Mouse (Mus musculus): Measurements from ENCODE around the gene Ces3b. TPM values are rescaled to one million over a fixed set of nuclear protein-coding genes. Genes with fewer than 3 reads are reported as not detected.

Ces3b gene
- total RNA-seq, 1 experiment from 2014 or later: 1.5 TPM

Other genes with a start within 250 kb of the Ces3b start
- not detected in 2 replicates for gene Ces2c, start 236.7 kb upstream of the Ces3b start, total RNA-seq (2021)
- 3.1 and 12.0 TPM in 2 replicates for gene Ces2e, start 157.5 kb upstream of the Ces3b start, total RNA-seq (2021)
- gene Ces2f, start 136.4 kb upstream of the Ces3b start, total RNA-seq (2021): not detected in 2 replicates
- gene Ces2g, start 122.0 kb upstream of the Ces3b start, total RNA-seq (2021): 3.5 and 8.3 TPM in 2 replicates
- 0.15 and 2.7 TPM in 2 replicates for gene Ces2h, start 82.9 kb upstream of the Ces3b start, total RNA-seq (2021)
- gene Ces3a, start 35.2 kb upstream of the Ces3b start, total RNA-seq (2021): 3.1 and 78.7 TPM in 2 replicates
- not detected in 2 replicates for gene Ces4a, start 48.0 kb downstream of the Ces3b start, total RNA-seq (2021)
- gene Cbfb, start 86.9 kb downstream of the Ces3b start, total RNA-seq (2021): 58.4 and 60.1 TPM in 2 replicates
- 34.9 and 38.7 TPM in 2 replicates for gene D230025D16Rik, start 141.4 kb downstream of the Ces3b start, total RNA-seq (2021)
- gene B3gnt9, start 171.4 kb downstream of the Ces3b start, total RNA-seq (2021): 3.6 and 5.0 TPM in 2 replicates
- 12.7 and 15.9 TPM in 2 replicates for gene Tradd, start 180.9 kb downstream of the Ces3b start, total RNA-seq (2021)
- gene Fbxl8, start 180.9 kb downstream of the Ces3b start, total RNA-seq (2021): 3.3 and 5.0 TPM in 2 replicates
- 0.41 and 0.70 TPM in 2 replicates for gene Hsf4, start 186.0 kb downstream of the Ces3b start, total RNA-seq (2021)
- gene Nol3, start 192.4 kb downstream of the Ces3b start, total RNA-seq (2021): 11.5 and 13.4 TPM in 2 replicates
- 2.6 and 4.6 TPM in 2 replicates for gene 4931428F04Rik, start 206.1 kb downstream of the Ces3b start, total RNA-seq (2021)
- 16.0 and 20.2 TPM in 2 replicates for gene Exoc3l, start 212.3 kb downstream of the Ces3b start, total RNA-seq (2021)
- 44.5 and 44.9 TPM in 2 replicates for gene E2f4, start 213.9 kb downstream of the Ces3b start, total RNA-seq (2021)
- gene Elmo3, start 221.8 kb downstream of the Ces3b start, total RNA-seq (2021): 3.9 and 5.0 TPM in 2 replicates
- 4.7 and 6.6 TPM in 2 replicates for gene Lrrc29, start 242.5 kb downstream of the Ces3b start, total RNA-seq (2021)
- 47.7 and 48.6 TPM in 2 replicates for gene Tmem208, start 242.6 kb downstream of the Ces3b start, total RNA-seq (2021)

All from adrenal gland, postnatal 14 days (tissue).